Comparison of ENCODE assay signal across 20 mouse cellular contexts in the genomic region with DNA sequence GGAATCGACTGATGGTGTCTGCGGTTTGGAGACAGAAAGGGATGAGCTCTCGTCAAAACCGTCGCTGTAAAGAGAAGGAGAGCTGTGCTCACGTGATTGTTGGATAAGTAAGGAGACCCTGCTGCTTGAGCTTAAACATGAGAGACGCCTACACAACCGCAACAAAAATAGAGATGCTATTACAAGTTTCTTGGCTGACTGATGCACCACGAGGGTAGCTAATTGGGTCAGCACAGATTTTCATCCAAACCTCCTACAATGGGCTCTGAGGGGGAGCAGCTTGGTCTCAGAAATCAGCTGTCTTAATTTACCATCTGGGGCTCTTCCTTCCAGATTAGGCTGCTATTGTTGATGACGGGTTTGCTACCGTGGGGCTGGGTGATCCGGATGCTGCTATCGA. TPM values are rescaled to one million over a fixed set of nuclear protein-coding genes. Genes with fewer than 3 reads are reported as not detected.
A peak's percentile ranks its signal among the peaks of the same experiment; 100 is the strongest.
DNase-seq lines count a peak whose midpoint lies in the region; ATAC-seq and TF ChIP-seq lines count a peak whose summit lies in the region.
"Had no signal": no experiment of that assay in that cellular context is flagged by ENCODE, and none has a peak within 500 bp of the region (broad histone marks: within the 10 kb centered on the region; RNA-seq: fewer than 3 reads in every experiment).

No protein-coding gene starts in this region.

- H3K27me3 ChIP-seq in C2C12 (ENCODE audit: control insufficient read depth, insufficient read depth, insufficient read length) = peaks cover 22% of the 10 kb centered on the region
- no peaks in the 10 kb centered on the region for H3K27me3 ChIP-seq in intestine, embryonic 15.5 days (replicated peaks)
- H3K27me3 ChIP-seq: liver, embryonic 12.5 days; lung, embryonic 15.5 days; neural tube, embryonic 12.5 days had no signal

- 33% methylated on average over 13 of the region's 13 CpGs for WGBS in olfactory bulb, adult 2 months
- 85% methylated on average over 13 of the region's 13 CpGs for WGBS in intestine, embryonic 15.5 days

- H3K9me3 ChIP-seq in intestine, embryonic 15.5 days = no peaks in the 10 kb centered on the region
- H3K9me3 ChIP-seq: G1E; liver, embryonic 12.5 days; lung, embryonic 15.5 days; neural tube, embryonic 12.5 days had no signal

- peak overlapping the region; percentile 89 for H3K27ac ChIP-seq in olfactory bulb, adult 2 months (ENCODE audit: insufficient read depth, low read depth, low read length)
- no peak overlapping the region for H3K27ac ChIP-seq in intestine, embryonic 15.5 days
- H3K27ac ChIP-seq: liver, embryonic 12.5 days; lung, embryonic 15.5 days; neural tube, embryonic 12.5 days had no signal

- H3K4me2 ChIP-seq in intestine, embryonic 15.5 days (replicated peaks) = no peak overlapping the region
- H3K4me2 ChIP-seq: liver, embryonic 12.5 days; lung, embryonic 15.5 days; neural tube, embryonic 12.5 days had no signal

- TF ChIP-seq POLR2A in brain, embryonic 14.5 days (IDR thresholded peaks at IDR 0.05; ENCODE audit: borderline replicate concordance, extremely low read depth, insufficient read depth, insufficient read length, poor library complexity, severe bottlenecking) = no peak
- TF ChIP-seq POLR2A in olfactory bulb, adult 2 months (IDR thresholded peaks at IDR 0.05; ENCODE audit: insufficient read depth, low read depth, low read length) = no peak

- peaks cover 20% of the 10 kb centered on the region for H3K4me1 ChIP-seq in olfactory bulb, adult 2 months (ENCODE audit: control insufficient read depth, insufficient read depth, low read length)
- H3K4me1 ChIP-seq in intestine, embryonic 15.5 days (replicated peaks) = no peaks in the 10 kb centered on the region
- H3K4me1 ChIP-seq: liver, embryonic 12.5 days; lung, embryonic 15.5 days; neural tube, embryonic 12.5 days had no signal

- no peaks in the 10 kb centered on the region for H3K36me3 ChIP-seq in C2C12 (ENCODE audit: control insufficient read depth, insufficient read depth)
- H3K36me3 ChIP-seq in intestine, embryonic 15.5 days = no peaks in the 10 kb centered on the region
- H3K36me3 ChIP-seq: G1E; liver, embryonic 12.5 days; lung, embryonic 15.5 days; neural tube, embryonic 12.5 days had no signal

- no peaks in the 10 kb centered on the region for H3K79me3 ChIP-seq in C2C12 (ENCODE audit: low read depth)

- H3ac ChIP-seq in C2C12 (ENCODE audit: control insufficient read depth, insufficient read length, low read depth) = no peak overlapping the region

- H3K79me2 ChIP-seq in C2C12 (ENCODE audit: control insufficient read depth, insufficient read depth) = no peaks in the 10 kb centered on the region

- H3K4me3 ChIP-seq in C2C12 (ENCODE audit: insufficient read depth, poor library complexity, severe bottlenecking) = no peak overlapping the region
- H3K4me3 ChIP-seq in olfactory bulb, adult 2 months (ENCODE audit: insufficient read depth, low read depth, low read length) = peak overlapping the region; percentile 13
- no peak overlapping the region for H3K4me3 ChIP-seq in intestine, embryonic 15.5 days (replicated peaks)
- H3K4me3 ChIP-seq: liver, embryonic 12.5 days; lung, embryonic 15.5 days; neural tube, embryonic 12.5 days had no signal

- TF ChIP-seq CTCF in C2C12 (IDR thresholded peaks at IDR 0.05; ENCODE audit: control insufficient read depth, insufficient read depth, insufficient read length) = no peak
- no peak for TF ChIP-seq CTCF in brain, embryonic 14.5 days (IDR thresholded peaks at IDR 0.05; ENCODE audit: borderline replicate concordance, extremely low read depth, insufficient read depth, insufficient read length)
- no peak for TF ChIP-seq CTCF in olfactory bulb, adult 2 months (IDR thresholded peaks at IDR 0.05; ENCODE audit: insufficient read depth, low read depth, low read length)

- no peak overlapping the region for H3K9ac ChIP-seq in intestine, embryonic 15.5 days
- H3K9ac ChIP-seq: liver, embryonic 12.5 days; lung, embryonic 15.5 days; neural tube, embryonic 12.5 days had no signal

- DNase-seq in brain, embryonic 14.5 days (ENCODE audit: low read depth) = peak; percentile 51
- peak; percentile 45 for DNase-seq in layer of hippocampus, adult 9-10 months (ENCODE audit: low spot score)
- no peak for DNase-seq in adrenal gland, postnatal 10 days
- no peak for DNase-seq in ovary, postnatal 10 days (ENCODE audit: low spot score)
- no peak for DNase-seq in c-Kit-positive CD71-positive TER-119-positive erythroid progenitor cells, embryonic 14.5 days (ENCODE audit: low spot score)
- DNase-seq: adrenal gland, adult 8-10 months; cerebellum, postnatal 36 days; heart, adult 11 months had no signal

- no peak for ATAC-seq in intestine, embryonic 15.5 days
- ATAC-seq: intestine, embryonic 16.5 days; liver, embryonic 12.5 days had no signal

TF ChIP-seq in C2C12, 6 proteins besides CTCF, POLR2A, EP300 and RAD21:
- TF ChIP-seq MAX (IDR thresholded peaks at IDR 0.05) = no peak
- peak; percentile 18 for TF ChIP-seq USF1 (IDR thresholded peaks at IDR 0.05; ENCODE audit: low read depth)
- TF ChIP-seq CEBPB (IDR thresholded peaks at IDR 0.05; ENCODE audit: low read depth) = no peak
- no peak for TF ChIP-seq FOSL1 (IDR thresholded peaks at IDR 0.05; ENCODE audit: insufficient read depth, low read length, poor library complexity, severe bottlenecking)
TF ChIP-seq in C2C12: peak in this region for 1.

RNA-seq across cellular contexts. Expression of a gene that starts 5.2 kb away (rescaled TPM):
- not detected for polyA plus RNA-seq in C2C12 (2012; fragmentation: generic; extraction: Trizol)
- 0.04 and 0.05 TPM in 2 replicates for polyA plus RNA-seq in brain, embryonic 14.5 days (2012; rRNA removed)
- polyA plus RNA-seq in olfactory bulb, adult 2 months (2012; ENCODE audit: insufficient read depth, insufficient read length, low replicate concordance, missing spikeins) = not detected in 2 replicates
- not detected for total RNA-seq in adrenal gland, postnatal 10 days (2021)
- not detected in 2 replicates for polyA plus RNA-seq in intestine, embryonic 15.5 days (2015; fragmentation: Nextera tagmentation; extraction: Ambion mirVana)
- total RNA-seq: adrenal gland, adult 8-10 months; G1E had no signal
- polyA plus RNA-seq: embryonic facial prominence, embryonic 11.5 days; G1E; heart, embryonic 16.5 days; hindbrain, embryonic 11.5 days; intestine, embryonic 16.5 days; neural tube, embryonic 12.5 days had no signal

RNA-seq across cellular contexts. Expression of a gene that starts 21.0 kb away (rescaled TPM):
- polyA plus RNA-seq in C2C12 (2012; fragmentation: generic; extraction: Trizol) = not detected
- 0.14 TPM in 1 of 2 replicates, not detected in the other for polyA plus RNA-seq in brain, embryonic 14.5 days (2012; rRNA removed)
- not detected in 2 replicates for polyA plus RNA-seq in olfactory bulb, adult 2 months (2012; ENCODE audit: insufficient read depth, insufficient read length, low replicate concordance, missing spikeins)
- 1 to 10 TPM; 1.8 to 2.3 TPM for total RNA-seq in adrenal gland, postnatal 10 days (2021)
- 64.3 and 72.9 TPM in 2 replicates for polyA plus RNA-seq in intestine, embryonic 15.5 days (2015; fragmentation: Nextera tagmentation; extraction: Ambion mirVana)
- total RNA-seq: G1E; left cerebral cortex, postnatal 10 days had no signal
- polyA plus RNA-seq: G1E had no signal

RNA-seq across cellular contexts. Expression of a gene that starts 27.7 kb away (rescaled TPM):
- polyA plus RNA-seq in C2C12 (2012; fragmentation: generic; extraction: Trizol) = 3.7 TPM
- 11.9 and 20.0 TPM in 2 replicates for polyA plus RNA-seq in brain, embryonic 14.5 days (2012; rRNA removed)
- not detected in 2 replicates for polyA plus RNA-seq in olfactory bulb, adult 2 months (2012; ENCODE audit: insufficient read depth, insufficient read length, low replicate concordance, missing spikeins)
- 1 to 10 TPM; 7.0 to 8.2 TPM for total RNA-seq in adrenal gland, postnatal 10 days (2021)
- polyA plus RNA-seq in intestine, embryonic 15.5 days (2015; fragmentation: Nextera tagmentation; extraction: Ambion mirVana) = 18.3 and 21.2 TPM in 2 replicates

RNA-seq across cellular contexts. Expression of a gene that starts 42.2 kb away (rescaled TPM):
- 0.02 TPM for polyA plus RNA-seq in C2C12 (2012; fragmentation: generic; extraction: Trizol)
- 0.23 and 0.25 TPM in 2 replicates for polyA plus RNA-seq in brain, embryonic 14.5 days (2012; rRNA removed)
- polyA plus RNA-seq in olfactory bulb, adult 2 months (2012; ENCODE audit: insufficient read depth, insufficient read length, low replicate concordance, missing spikeins) = not detected in 2 replicates
- total RNA-seq in adrenal gland, postnatal 10 days (2021) = under 1 TPM in 1 of 2 experiments, not detected in 1; 0.21 TPM
- 0.09 TPM in 1 of 2 replicates, not detected in the other for polyA plus RNA-seq in intestine, embryonic 15.5 days (2015; fragmentation: Nextera tagmentation; extraction: Ambion mirVana)
- total RNA-seq: adrenal gland, adult 8-10 months had no signal
- polyA plus RNA-seq: G1E; heart, embryonic 16.5 days had no signal

Comparison
In these comparisons a context has a peak if more than half of its experiments do, and no peak if none do; other contexts are left out.
1. DNase-seq: peak in brain, embryonic 14.5 days (single experiment) and layer of hippocampus, adult 9-10 months (single experiment); none in adrenal gland, postnatal 10 days (single experiment), ovary, postnatal 10 days (single experiment) and c-Kit-positive CD71-positive TER-119-positive erythroid progenitor cells, embryonic 14.5 days (single experiment).